Mouse (Mus musculus): ENCODE data around the gene Gm11562. TPM values are rescaled to one million over a fixed set of nuclear protein-coding genes. Genes with fewer than 3 reads are reported as not detected.

The Gm11562 gene
- polyA plus RNA-seq, 1 experiment, result not detected

Other genes with a start within 250 kb of the Gm11562 start
- gene Krt28, start 245.5 kb downstream of the Gm11562 start, polyA plus RNA-seq (2012; ENCODE audit: insufficient read depth, insufficient read length, missing spikeins), result not detected in 2 replicates
- 19.3 and 23.2 TPM in 2 replicates for gene Krt10, start 231.1 kb downstream of the Gm11562 start, polyA plus RNA-seq (2012; ENCODE audit: insufficient read depth, insufficient read length, missing spikeins)
- gene Krt12, start 198.2 kb downstream of the Gm11562 start, polyA plus RNA-seq (2012; ENCODE audit: insufficient read depth, insufficient read length, missing spikeins), result not detected in 2 replicates
- not detected in 2 replicates for gene Krt20, start 182.3 kb downstream of the Gm11562 start, polyA plus RNA-seq (2012; ENCODE audit: insufficient read depth, insufficient read length, missing spikeins)
- not detected in 2 replicates for gene Krt23, start 127.3 kb downstream of the Gm11562 start, polyA plus RNA-seq (2012; ENCODE audit: insufficient read depth, insufficient read length, missing spikeins)
- gene Krt39, start 99.1 kb downstream of the Gm11562 start, polyA plus RNA-seq (2012; ENCODE audit: insufficient read depth, insufficient read length, missing spikeins), result not detected in 2 replicates
- not detected in 2 replicates for gene Krt40, start 77.3 kb downstream of the Gm11562 start, polyA plus RNA-seq (2012; ENCODE audit: insufficient read depth, insufficient read length, missing spikeins)
- not detected in 2 replicates for gene Krtap3-3, start 69.6 kb downstream of the Gm11562 start, polyA plus RNA-seq (2012; ENCODE audit: insufficient read depth, insufficient read length, missing spikeins)
- gene Krtap3-2, start 63.6 kb downstream of the Gm11562 start, polyA plus RNA-seq (2012; ENCODE audit: insufficient read depth, insufficient read length, missing spikeins), result not detected in 2 replicates
- not detected in 2 replicates for gene Gm11939, start 61.0 kb downstream of the Gm11562 start, polyA plus RNA-seq (2012; ENCODE audit: insufficient read depth, insufficient read length, missing spikeins)
- gene Krtap3-1, start 53.8 kb downstream of the Gm11562 start, polyA plus RNA-seq (2012; ENCODE audit: insufficient read depth, insufficient read length, missing spikeins), result not detected in 2 replicates
- gene Krtap1-5, start 39.4 kb downstream of the Gm11562 start, polyA plus RNA-seq (2012; ENCODE audit: insufficient read depth, insufficient read length, missing spikeins), result not detected in 2 replicates
- not detected in 2 replicates for gene Krtap1-4, start 36.8 kb downstream of the Gm11562 start, polyA plus RNA-seq (2012; ENCODE audit: insufficient read depth, insufficient read length, missing spikeins)
- gene Krtap1-3, start 29.1 kb downstream of the Gm11562 start, polyA plus RNA-seq (2012; ENCODE audit: insufficient read depth, insufficient read length, missing spikeins), result not detected in 2 replicates
- not detected in 2 replicates for gene Krtap9-3, start 22.3 kb downstream of the Gm11562 start, polyA plus RNA-seq (2012; ENCODE audit: insufficient read depth, insufficient read length, missing spikeins)
- gene Gm11938, start 17.1 kb downstream of the Gm11562 start, polyA plus RNA-seq (2012; ENCODE audit: insufficient read depth, insufficient read length, missing spikeins), result not detected in 2 replicates
- not detected in 2 replicates for gene Gm11937, start 10.2 kb downstream of the Gm11562 start, polyA plus RNA-seq (2012; ENCODE audit: insufficient read depth, insufficient read length, missing spikeins)
- not detected in 2 replicates for gene Krtap2-4, start 5.6 kb downstream of the Gm11562 start, polyA plus RNA-seq (2012; ENCODE audit: insufficient read depth, insufficient read length, missing spikeins)
- not detected in 2 replicates for gene Krtap4-1, start 7.8 kb upstream of the Gm11562 start, polyA plus RNA-seq (2012; ENCODE audit: insufficient read depth, insufficient read length, missing spikeins)
- gene Krtap4-2, start 14.6 kb upstream of the Gm11562 start, polyA plus RNA-seq (2012; ENCODE audit: insufficient read depth, insufficient read length, missing spikeins), result not detected in 2 replicates
- not detected in 2 replicates for gene Krtap4-7, start 23.7 kb upstream of the Gm11562 start, polyA plus RNA-seq (2012; ENCODE audit: insufficient read depth, insufficient read length, missing spikeins)
- not detected in 2 replicates for gene Gm11555, start 29.8 kb upstream of the Gm11562 start, polyA plus RNA-seq (2012; ENCODE audit: insufficient read depth, insufficient read length, missing spikeins)
- not detected in 2 replicates for gene Gm11563, start 38.5 kb upstream of the Gm11562 start, polyA plus RNA-seq (2012; ENCODE audit: insufficient read depth, insufficient read length, missing spikeins)
- gene Krtap4-6, start 45.5 kb upstream of the Gm11562 start, polyA plus RNA-seq (2012; ENCODE audit: insufficient read depth, insufficient read length, missing spikeins), result not detected in 2 replicates
- not detected in 2 replicates for gene Gm14190, start 70.3 kb upstream of the Gm11562 start, polyA plus RNA-seq (2012; ENCODE audit: insufficient read depth, insufficient read length, missing spikeins)
- not detected in 2 replicates for gene Gm14180, start 113.9 kb upstream of the Gm11562 start, polyA plus RNA-seq (2012; ENCODE audit: insufficient read depth, insufficient read length, missing spikeins)
- gene Gm11595, start 152.5 kb upstream of the Gm11562 start, polyA plus RNA-seq (2012; ENCODE audit: insufficient read depth, insufficient read length, missing spikeins), result not detected in 2 replicates
- not detected in 2 replicates for gene Krtap4-8, start 160.3 kb upstream of the Gm11562 start, polyA plus RNA-seq (2012; ENCODE audit: insufficient read depth, insufficient read length, missing spikeins)
- not detected in 2 replicates for gene Krtap4-9, start 164.8 kb upstream of the Gm11562 start, polyA plus RNA-seq (2012; ENCODE audit: insufficient read depth, insufficient read length, missing spikeins)
- gene Gm11596, start 173.0 kb upstream of the Gm11562 start, polyA plus RNA-seq (2012; ENCODE audit: insufficient read depth, insufficient read length, missing spikeins), result not detected in 2 replicates
- gene Gm11569, start 178.5 kb upstream of the Gm11562 start, polyA plus RNA-seq (2012; ENCODE audit: insufficient read depth, insufficient read length, missing spikeins), result not detected in 2 replicates
- not detected in 2 replicates for gene Gm11554, start 184.0 kb upstream of the Gm11562 start, polyA plus RNA-seq (2012; ENCODE audit: insufficient read depth, insufficient read length, missing spikeins)
- not detected in 2 replicates for gene Krtap4-13, start 189.5 kb upstream of the Gm11562 start, polyA plus RNA-seq (2012; ENCODE audit: insufficient read depth, insufficient read length, missing spikeins)
- not detected in 2 replicates for gene Gm11564, start 195.2 kb upstream of the Gm11562 start, polyA plus RNA-seq (2012; ENCODE audit: insufficient read depth, insufficient read length, missing spikeins)
- not detected in 2 replicates for gene 2300003K06Rik, start 217.6 kb upstream of the Gm11562 start, polyA plus RNA-seq (2012; ENCODE audit: insufficient read depth, insufficient read length, missing spikeins)
- not detected in 2 replicates for gene Krtap4-16, start 231.2 kb upstream of the Gm11562 start, polyA plus RNA-seq (2012; ENCODE audit: insufficient read depth, insufficient read length, missing spikeins)
- gene Gm11568, start 237.5 kb upstream of the Gm11562 start, polyA plus RNA-seq (2012; ENCODE audit: insufficient read depth, insufficient read length, missing spikeins), result not detected in 2 replicates
- not detected in 2 replicates for gene Gm11559, start 244.0 kb upstream of the Gm11562 start, polyA plus RNA-seq (2012; ENCODE audit: insufficient read depth, insufficient read length, missing spikeins)

Measured in brown adipose tissue, adult 24 weeks (tissue).